Comparison of ENCODE assay signal across 22 mouse cellular contexts in the genomic region with DNA sequence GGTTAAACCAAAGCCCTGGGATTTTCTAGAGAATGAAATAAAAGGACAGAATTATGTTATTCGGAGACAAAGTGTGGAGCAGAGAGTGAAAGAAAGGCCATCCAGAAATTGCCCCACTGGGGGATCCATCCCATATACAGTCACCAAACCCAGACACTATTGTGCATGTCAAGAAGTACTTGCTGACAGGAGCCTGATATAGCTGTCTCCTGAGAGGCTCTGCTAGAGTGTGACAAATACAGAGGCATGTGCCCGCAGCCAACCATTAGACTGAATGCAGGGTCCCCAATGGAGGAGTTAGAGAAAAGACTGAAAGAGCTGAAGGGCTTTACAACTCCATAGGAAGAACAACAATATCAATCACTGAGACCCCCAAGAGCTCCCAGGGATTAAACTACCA.
"Had no signal": no experiment of that assay in that cellular context is flagged by ENCODE, and none has a peak within 500 bp of the region (broad histone marks: within the 10 kb centered on the region; RNA-seq: fewer than 3 reads in every experiment).

No protein-coding gene starts in this region.

- H3K36me3 ChIP-seq: kidney, embryonic 15.5 days; limb, embryonic 12.5 days; limb, embryonic 15.5 days; midbrain, embryonic 12.5 days; midbrain, embryonic 15.5 days; neural tube, embryonic 12.5 days; neural tube, embryonic 15.5 days; stomach, embryonic 15.5 days had no signal

- ATAC-seq: liver, postnatal 0 days; lung, postnatal 0 days; midbrain, embryonic 15.5 days had no signal

- H3K4me3 ChIP-seq: kidney, embryonic 15.5 days; left cerebral cortex, adult 2 months; limb, embryonic 12.5 days; limb, embryonic 15.5 days; midbrain, embryonic 12.5 days; midbrain, embryonic 15.5 days; neural tube, embryonic 12.5 days; neural tube, embryonic 15.5 days; stomach, embryonic 15.5 days had no signal

- DNase-seq: kidney, postnatal 14 days; kidney, postnatal 4 days; liver, postnatal 0 days; lung, embryonic 14.5 days; right cerebral cortex, adult 18-20 months; right cerebral cortex, postnatal 14 days; spleen, adult 18-20 months; thymus, adult 18-20 months; thymus, postnatal 36 days had no signal

- H3K27me3 ChIP-seq: kidney, embryonic 15.5 days; limb, embryonic 12.5 days; limb, embryonic 15.5 days; midbrain, embryonic 12.5 days; midbrain, embryonic 15.5 days; neural tube, embryonic 12.5 days; neural tube, embryonic 15.5 days; stomach, embryonic 15.5 days had no signal

- H3K4me1 ChIP-seq: kidney, embryonic 15.5 days; limb, embryonic 12.5 days; limb, embryonic 15.5 days; midbrain, embryonic 12.5 days; midbrain, embryonic 15.5 days; neural tube, embryonic 12.5 days; neural tube, embryonic 15.5 days; stomach, embryonic 15.5 days had no signal

- H3K9me3 ChIP-seq: kidney, embryonic 15.5 days; limb, embryonic 12.5 days; limb, embryonic 15.5 days; midbrain, embryonic 12.5 days; midbrain, embryonic 15.5 days; neural tube, embryonic 12.5 days; neural tube, embryonic 15.5 days; stomach, embryonic 15.5 days had no signal

- H3K4me2 ChIP-seq: kidney, embryonic 15.5 days; limb, embryonic 12.5 days; limb, embryonic 15.5 days; liver, embryonic 11.5 days; lung, embryonic 14.5 days; midbrain, embryonic 12.5 days; midbrain, embryonic 15.5 days; neural tube, embryonic 12.5 days; neural tube, embryonic 15.5 days; stomach, embryonic 15.5 days had no signal

- H3K9ac ChIP-seq: kidney, embryonic 15.5 days; limb, embryonic 12.5 days; limb, embryonic 15.5 days; liver, embryonic 14.5 days; liver, postnatal 0 days; lung, embryonic 14.5 days; midbrain, embryonic 12.5 days; midbrain, embryonic 15.5 days; neural tube, embryonic 12.5 days; neural tube, embryonic 15.5 days; stomach, embryonic 15.5 days had no signal

- H3K27ac ChIP-seq: kidney, embryonic 15.5 days; left cerebral cortex, adult 2 months; limb, embryonic 12.5 days; limb, embryonic 15.5 days; liver, embryonic 14.5 days; macrophage; midbrain, embryonic 12.5 days; midbrain, embryonic 15.5 days; neural tube, embryonic 12.5 days; neural tube, embryonic 15.5 days; stomach, embryonic 15.5 days had no signal
